Mouse (Mus musculus): ENCODE data around the gene Wfdc13. TPM values are rescaled to one million over a fixed set of nuclear protein-coding genes. Genes with fewer than 3 reads are reported as not detected.

Wfdc13 gene
- total and polyA plus RNA-seq, 3 experiments, result 0.12 TPM; not detected in 2

GRCm38 (mm10) chr2:164678848-164679625 lies 5.9 kb upstream of the Wfdc13 start (continued):
- TF ChIP-seq MYC (IDR thresholded peaks at IDR 0.05; ENCODE audit: low read depth, low read length), result no peak
- no peak for TF ChIP-seq ZC3H11A (IDR thresholded peaks at IDR 0.05; ENCODE audit: low read depth, low read length)
- no peak for TF ChIP-seq TBP (IDR thresholded peaks at IDR 0.05; ENCODE audit: low read depth, low read length)
- no peak for TF ChIP-seq ELF1 (IDR thresholded peaks at IDR 0.05; ENCODE audit: low read depth, low read length)
- TF ChIP-seq KAT2A (conservative IDR thresholded peaks at IDR 0.05; ENCODE audit: low read depth, low read length), result no peak
- TF ChIP-seq E2F4 (IDR thresholded peaks at IDR 0.05; ENCODE audit: borderline replicate concordance, low read depth, low read length), result no peak
- no peak for TF ChIP-seq GATA1 (IDR thresholded peaks at IDR 0.05; ENCODE audit: low read depth, low read length)
- TF ChIP-seq MAX (IDR thresholded peaks at IDR 0.05; ENCODE audit: low read length), result no peak

DNA sequence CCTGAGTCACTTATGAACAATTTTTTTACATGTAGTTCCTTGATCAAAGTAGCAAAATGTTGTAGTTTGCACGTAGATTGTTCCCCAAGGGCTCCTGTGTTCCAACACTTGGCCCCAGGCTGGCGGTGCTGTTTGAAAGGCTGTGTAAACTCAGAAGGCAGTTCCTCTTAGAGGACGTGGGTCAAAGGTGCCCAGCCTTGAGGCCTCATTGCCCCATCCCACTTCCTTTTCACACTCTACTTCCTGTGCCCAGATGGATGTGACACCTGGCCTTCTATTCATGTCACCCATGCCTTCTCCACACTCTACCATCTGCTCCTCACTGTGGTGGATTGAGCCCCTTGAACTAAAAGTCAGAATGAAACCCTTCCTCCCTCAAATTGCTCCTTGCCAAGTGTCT lies 5.0 kb upstream of the Wfdc13 start:
- H3K4me3 ChIP-seq (ENCODE audit: control insufficient read depth in 1 of 2, insufficient read depth in 1 of 2, low read depth in 2 of 2, low read length in 2 of 2), result no peak overlapping the region

GRCm38 (mm10) chr2:164698201-164698600 lies 13.3 kb downstream of the Wfdc13 start, which contains the start of gene Spint4:
Gene Spint4, plus strand, starts transcription at chr2:164698501.
- no peak within 1 kb of the TSS for H3K27ac ChIP-seq (ENCODE audit: control insufficient read depth, low read depth, low read length)
- no peaks in the 10 kb centered on the region for H3K36me3 ChIP-seq (ENCODE audit: control insufficient read depth in 1 of 2, insufficient read depth in 2 of 2, low read length in 2 of 2)
- H3K27me3 ChIP-seq (ENCODE audit: control insufficient read depth in 1 of 2, insufficient read depth in 2 of 2, low read length in 2 of 2), result peaks cover 20 to 24% of the 10 kb centered on the region in 2 experiments
- no peaks in the 10 kb centered on the region for H3K79me2 ChIP-seq (ENCODE audit: control insufficient read depth, insufficient read depth, low read length, poor library complexity)
- no peaks in the 10 kb centered on the region for H3K4me1 ChIP-seq (ENCODE audit: control insufficient read depth in 1 of 2, insufficient read depth in 2 of 2, low read length in 2 of 2)
- no peak within 1 kb of the TSS for H3K9ac ChIP-seq (ENCODE audit: control insufficient read depth, low read depth, low read length, poor library complexity, severe bottlenecking)
- H3K4me3 ChIP-seq (ENCODE audit: control insufficient read depth in 1 of 2, insufficient read depth in 1 of 2, low read depth in 2 of 2, low read length in 2 of 2), result no peak within 1 kb of the TSS
- H3K9me3 ChIP-seq (replicated peaks; ENCODE audit: insufficient read depth, low read length), result no peaks in the 10 kb centered on the region
- DNase-seq (ENCODE audit: low read depth, low spot score), result no peak
- TF ChIP-seq POLR2A (IDR thresholded peaks at IDR 0.05; ENCODE audit: control insufficient read depth in 1 of 2, insufficient read depth in 1 of 2, low read depth in 1 of 2, low read length in 2 of 2, poor library complexity in 1 of 2) (no peak), MAX (IDR thresholded peaks at IDR 0.05; ENCODE audit: low read length) (no peak), ZKSCAN1 (IDR thresholded peaks at IDR 0.05; ENCODE audit: low read depth, low read length) (no peak), MAZ (IDR thresholded peaks at IDR 0.05; ENCODE audit: low read depth, low read length) (no peak), MEF2A (IDR thresholded peaks at IDR 0.05; ENCODE audit: extremely low read depth, insufficient replicate concordance, low read depth, low read length, poor library complexity, severe bottlenecking) (no peak), ZC3H11A (IDR thresholded peaks at IDR 0.05; ENCODE audit: low read depth, low read length) (no peak), CHD2 (IDR thresholded peaks at IDR 0.05; ENCODE audit: low read length) (no peak), CTCF (IDR thresholded peaks at IDR 0.05 in 2 of 3, conservative IDR thresholded peaks at IDR 0.05 in 1 of 3; ENCODE audit: control insufficient read depth in 1 of 3, insufficient read depth in 1 of 3, low read depth in 2 of 3, low read length in 3 of 3, poor library complexity in 1 of 3, severe bottlenecking in 1 of 3) (no peak)

More for the DNA sequence above, 5.0 kb upstream of the Wfdc13 start:
- Histone ChIP-seq H3K9me3 (replicated peaks; ENCODE audit: insufficient read depth, low read length) (no peaks in the 10 kb centered on the region), H3K79me2 (ENCODE audit: control insufficient read depth, insufficient read depth, low read length, poor library complexity) (no peaks in the 10 kb centered on the region; the same call in 1 of the 2 replicates), H3K9ac (ENCODE audit: control insufficient read depth, low read depth, low read length, poor library complexity, severe bottlenecking) (no peak overlapping the region), H3K36me3 (ENCODE audit: control insufficient read depth in 1 of 2, insufficient read depth in 2 of 2, low read length in 2 of 2) (peaks cover 0 to 17% of the 10 kb centered on the region in 2 experiments; a peak in 2 of 4 replicates), H3K27ac (ENCODE audit: control insufficient read depth, low read depth, low read length) (no peak overlapping the region), H3K27me3 (ENCODE audit: control insufficient read depth in 1 of 2, insufficient read depth in 2 of 2, low read length in 2 of 2) (no peaks in the 10 kb centered on the region; a peak in 1 of 4 replicates), H3K4me1 (ENCODE audit: control insufficient read depth in 1 of 2, insufficient read depth in 2 of 2, low read length in 2 of 2) (peaks cover 19 to 20% of the 10 kb centered on the region in 2 experiments)
- TF ChIP-seq CHD2 (IDR thresholded peaks at IDR 0.05; ENCODE audit: low read length) (no peak), SMC3 (IDR thresholded peaks at IDR 0.05; ENCODE audit: low read depth, low read length) (no peak), ZC3H11A (IDR thresholded peaks at IDR 0.05; ENCODE audit: low read depth, low read length) (no peak), POLR2AphosphoS5 (IDR thresholded peaks at IDR 0.05; ENCODE audit: borderline replicate concordance, low read depth, low read length) (no peak), ETS1 (IDR thresholded peaks at IDR 0.05; ENCODE audit: low read depth, low read length) (no peak), GATA1 (IDR thresholded peaks at IDR 0.05; ENCODE audit: low read depth, low read length) (no peak), MXI1 (IDR thresholded peaks at IDR 0.05; ENCODE audit: low read depth, low read length) (no peak), NELFE (IDR thresholded peaks at IDR 0.05; ENCODE audit: low read depth, low read length) (no peak), SIN3A (IDR thresholded peaks at IDR 0.05; ENCODE audit: low read length) (no peak), POLR2AphosphoS2 (IDR thresholded peaks at IDR 0.05; ENCODE audit: low read length) (no peak), MYC (IDR thresholded peaks at IDR 0.05; ENCODE audit: low read depth, low read length) (no peak), MAZ (IDR thresholded peaks at IDR 0.05; ENCODE audit: low read depth, low read length) (no peak), ZNF384 (IDR thresholded peaks at IDR 0.05; ENCODE audit: low read depth, low read length) (no peak), TAL1 (IDR thresholded peaks at IDR 0.05; ENCODE audit: low read length) (no peak), NRF1 (IDR thresholded peaks at IDR 0.05; ENCODE audit: insufficient read depth, low read depth, low read length, poor library complexity, severe bottlenecking) (no peak), MAFK (IDR thresholded peaks at IDR 0.05; ENCODE audit: borderline replicate concordance, low read depth, low read length) (no peak), ZMIZ1 (IDR thresholded peaks at IDR 0.05; ENCODE audit: low read depth, low read length) (no peak)
- DNase-seq (ENCODE audit: low read depth, low spot score), result no peak
